Mouse (Mus musculus): ENCODE measurements around the gene Slc26a1. TPM values are rescaled to one million over a fixed set of nuclear protein-coding genes. Genes with fewer than 3 reads are reported as not detected.

Gene Slc26a1
- polyA plus RNA-seq (2015; fragmentation: Nextera tagmentation; extraction: Ambion mirVana), result 1.7 and 2.2 TPM in 2 replicates

DNA sequence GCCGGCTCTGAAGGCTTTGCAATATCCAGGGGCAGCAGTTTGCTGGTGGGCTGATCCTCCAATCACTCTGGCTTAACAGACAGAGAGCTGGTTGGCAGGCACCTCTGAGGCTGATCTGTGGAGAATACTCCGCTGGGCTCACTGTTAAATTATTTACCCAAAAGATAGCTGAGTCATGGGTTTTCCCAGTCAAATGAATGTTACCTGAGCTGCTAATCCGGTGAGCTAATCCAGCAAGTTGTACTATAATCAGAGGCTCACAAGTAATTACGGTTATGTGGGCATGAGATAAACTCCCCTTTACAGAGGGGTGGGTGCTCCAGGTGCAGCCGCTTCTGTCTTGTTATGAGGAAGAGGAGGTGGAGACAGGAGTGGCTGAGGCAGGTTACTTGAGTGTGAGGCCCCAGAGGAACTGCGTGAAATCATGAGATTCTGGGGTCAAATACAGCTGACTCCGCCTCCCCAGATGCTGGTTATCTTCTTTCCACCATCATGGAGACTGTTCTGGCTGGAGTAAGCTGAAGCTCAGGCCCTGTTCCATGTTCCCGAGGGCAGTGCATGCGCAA is at the start of gene Slc26a1:
Slc26a1 (minus strand) TSS at position 319 of the 566 bp plus-strand sequence.
- 85% methylated on average over 9 of the region's 9 CpGs for WGBS
- Histone ChIP-seq H3K9me3 (no peaks in the 10 kb centered on the region), H3K4me3 (no peak within 1 kb of the TSS), H3K36me3 (peaks cover 21% of the 10 kb centered on the region), H3K4me2 (no peak within 1 kb of the TSS), H3K9ac (no peak within 1 kb of the TSS), H3K27ac (replicated peaks) (no peak within 1 kb of the TSS), H3K4me1 (replicated peaks) (peaks cover 16% of the 10 kb centered on the region), H3K27me3 (no peaks in the 10 kb centered on the region)
- ATAC-seq (ENCODE audit: low read depth), result no peak

DNA sequence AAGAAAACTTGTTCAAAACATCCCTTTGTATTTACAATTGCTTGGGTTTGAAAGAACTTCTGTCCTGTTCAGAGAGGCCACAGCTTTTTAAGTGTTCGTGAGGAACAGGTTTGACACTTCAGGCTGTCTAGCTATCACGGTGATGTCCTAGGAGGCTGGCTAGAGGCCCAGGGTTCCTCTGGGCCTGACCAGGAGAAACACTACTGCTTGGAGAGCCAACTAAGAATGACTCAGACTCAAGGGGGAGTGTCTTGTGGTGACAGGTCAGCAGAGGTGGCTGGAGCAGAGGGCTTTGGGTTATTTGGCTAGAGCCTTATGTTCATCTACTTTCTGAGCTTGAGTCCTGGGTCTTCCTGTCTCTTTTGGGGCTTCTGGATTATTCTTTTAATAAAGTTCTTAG is 48.6 kb upstream of the Slc26a1 start:
- H3K4me3 ChIP-seq, result no peak overlapping the region
- no peak overlapping the region for H3K27ac ChIP-seq (replicated peaks)
- 66% methylated on average over 2 of the region's 2 CpGs for WGBS
- no peaks in the 10 kb centered on the region for H3K4me1 ChIP-seq (replicated peaks)
- H3K9ac ChIP-seq, result no peak overlapping the region
- no peak for ATAC-seq (ENCODE audit: low read depth)
- no peaks in the 10 kb centered on the region for H3K36me3 ChIP-seq
- H3K27me3 ChIP-seq, result no peaks in the 10 kb centered on the region
- no peaks in the 10 kb centered on the region for H3K9me3 ChIP-seq
- H3K4me2 ChIP-seq, result no peak overlapping the region

DNA sequence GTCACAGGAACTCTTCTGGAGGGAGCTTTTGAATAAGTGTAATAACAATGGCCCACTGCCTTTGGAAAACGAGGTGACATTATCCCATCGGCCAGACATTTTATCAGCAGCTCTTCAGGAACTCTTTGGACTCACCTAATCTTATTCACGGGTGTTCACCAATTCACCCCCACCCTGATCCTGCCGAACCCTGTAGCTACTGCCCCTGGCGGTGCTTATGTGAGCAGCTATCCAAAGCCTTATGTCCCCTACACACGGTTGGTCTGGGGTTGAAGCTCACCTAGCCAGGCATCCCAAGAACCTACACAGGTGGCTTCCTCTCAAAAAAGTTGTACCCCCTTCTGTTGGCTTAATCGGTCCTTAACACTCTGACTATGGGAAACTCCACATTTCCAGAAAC is 44.4 kb upstream of the Slc26a1 start:
- Histone ChIP-seq H3K9ac (no peak overlapping the region), H3K4me2 (no peak overlapping the region), H3K27me3 (no peaks in the 10 kb centered on the region), H3K9me3 (no peaks in the 10 kb centered on the region), H3K36me3 (no peaks in the 10 kb centered on the region), H3K4me1 (replicated peaks) (peaks cover 14% of the 10 kb centered on the region), H3K27ac (replicated peaks) (no peak overlapping the region), H3K4me3 (no peak overlapping the region)
- WGBS, result 76% methylated on average over 7 of the region's 7 CpGs
- ATAC-seq (ENCODE audit: low read depth), result no peak

DNA sequence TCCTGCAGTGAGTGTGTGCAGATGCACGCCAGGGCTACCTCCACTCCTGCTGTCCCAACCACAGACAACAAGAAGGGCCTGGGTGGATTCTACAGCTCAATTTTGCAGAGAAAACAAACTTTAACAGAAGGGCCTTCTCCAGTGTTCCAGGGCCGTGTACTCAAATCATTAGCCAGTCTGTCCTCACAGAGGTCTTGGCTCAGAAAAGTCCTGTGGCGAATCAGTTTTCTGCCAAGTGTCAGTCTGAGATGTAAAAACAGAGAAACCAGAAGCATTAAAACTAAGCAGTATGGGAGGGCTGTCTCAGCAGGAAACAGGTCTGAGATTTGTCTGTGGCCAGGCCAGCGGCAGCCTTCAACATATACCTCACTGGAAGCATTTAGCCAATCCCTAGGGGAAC is 42.7 kb upstream of the Slc26a1 start:
- no peak for ATAC-seq (ENCODE audit: low read depth)
- H3K4me3 ChIP-seq, result no peak overlapping the region
- H3K27me3 ChIP-seq, result no peaks in the 10 kb centered on the region
- no peaks in the 10 kb centered on the region for H3K36me3 ChIP-seq
- no peaks in the 10 kb centered on the region for H3K9me3 ChIP-seq
- no peak overlapping the region for H3K9ac ChIP-seq
- H3K4me1 ChIP-seq (replicated peaks), result peaks cover 14% of the 10 kb centered on the region
- WGBS, result 27% methylated on average over 4 of the region's 4 CpGs
- H3K27ac ChIP-seq (replicated peaks), result no peak overlapping the region
- no peak overlapping the region for H3K4me2 ChIP-seq

DNA sequence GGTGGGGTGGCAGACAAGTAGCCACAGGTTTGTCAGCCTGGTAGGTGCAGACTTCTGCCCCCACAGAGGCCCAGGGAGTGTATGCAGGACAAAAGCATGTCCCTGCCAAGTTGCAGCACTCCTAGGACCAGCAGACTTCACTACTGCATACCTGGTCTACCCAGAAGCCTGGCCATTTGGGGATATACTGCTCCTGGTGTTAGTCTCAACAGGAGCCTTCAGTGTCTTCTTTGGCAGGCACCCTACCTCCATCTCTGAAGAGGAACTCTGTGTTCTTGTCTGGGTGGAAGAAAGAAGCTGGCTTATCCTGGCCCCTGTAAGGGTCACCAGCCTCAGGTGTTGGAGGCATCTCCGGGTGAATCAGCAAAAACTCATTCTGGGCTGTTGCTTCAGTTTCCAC is 40.6 kb upstream of the Slc26a1 start:
- WGBS, result 78% methylated on average over 1 of the region's 1 CpGs
- no peaks in the 10 kb centered on the region for H3K9me3 ChIP-seq
- H3K27ac ChIP-seq (replicated peaks), result no peak overlapping the region
- peaks cover 14% of the 10 kb centered on the region for H3K4me1 ChIP-seq (replicated peaks)
- no peaks in the 10 kb centered on the region for H3K36me3 ChIP-seq
- H3K4me3 ChIP-seq, result no peak overlapping the region
- H3K27me3 ChIP-seq, result no peaks in the 10 kb centered on the region
- no peak for ATAC-seq (ENCODE audit: low read depth)
- H3K4me2 ChIP-seq, result no peak overlapping the region
- H3K9ac ChIP-seq, result no peak overlapping the region

DNA sequence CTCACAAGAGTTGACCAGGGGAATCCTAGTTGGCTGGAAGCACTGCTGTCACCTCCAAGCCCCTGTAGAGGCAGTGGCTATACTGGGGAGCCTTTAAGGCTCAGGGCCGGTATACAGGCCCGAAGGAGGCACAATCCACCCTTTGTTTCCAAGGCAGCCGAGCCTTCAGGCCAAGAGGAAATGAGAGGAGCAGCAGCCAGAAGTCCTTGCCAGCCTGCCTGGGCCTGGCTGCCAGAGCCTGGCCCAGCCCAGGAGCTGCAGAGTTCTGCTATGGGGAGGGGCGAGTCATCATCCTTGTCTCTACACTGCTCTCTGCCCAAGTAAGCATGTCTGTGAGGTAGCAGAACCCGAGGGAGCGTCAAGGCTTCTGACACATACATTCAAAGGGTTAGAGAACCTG is 38.8 kb upstream of the Slc26a1 start:
- H3K4me1 ChIP-seq (replicated peaks), result peaks cover 14% of the 10 kb centered on the region
- WGBS, result 51% methylated on average over 6 of the region's 6 CpGs
- no peaks in the 10 kb centered on the region for H3K9me3 ChIP-seq
- no peaks in the 10 kb centered on the region for H3K36me3 ChIP-seq
- no peak overlapping the region for H3K4me2 ChIP-seq
- ATAC-seq (ENCODE audit: low read depth), result peak; percentile 65; the same call in 1 of the 2 replicates
- H3K27me3 ChIP-seq, result no peaks in the 10 kb centered on the region
- no peak overlapping the region for H3K27ac ChIP-seq (replicated peaks)
- H3K9ac ChIP-seq, result no peak overlapping the region
- no peak overlapping the region for H3K4me3 ChIP-seq

DNA sequence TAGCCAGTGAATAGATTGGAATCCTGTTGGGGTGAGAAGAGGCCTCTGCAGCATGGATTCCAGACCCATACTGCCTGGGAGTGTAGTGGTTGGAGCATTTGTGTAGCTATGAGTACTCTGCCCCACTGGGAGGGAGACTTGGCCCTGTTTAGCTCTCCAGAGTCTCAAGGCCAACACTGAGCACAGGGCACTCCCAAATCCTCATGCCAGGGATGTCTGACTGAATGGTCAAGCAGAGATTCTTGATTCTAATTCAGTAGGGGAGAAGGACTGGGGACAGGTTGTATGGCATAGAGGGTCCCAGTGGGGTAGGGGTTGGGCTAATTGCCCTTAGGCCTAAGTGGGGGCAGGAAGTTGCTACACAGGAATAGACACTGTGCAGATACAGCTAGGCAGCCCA is 38.3 kb upstream of the Slc26a1 start:
- Histone ChIP-seq H3K27ac (replicated peaks) (no peak overlapping the region), H3K36me3 (no peaks in the 10 kb centered on the region), H3K9me3 (no peaks in the 10 kb centered on the region), H3K4me1 (replicated peaks) (peaks cover 13% of the 10 kb centered on the region), H3K4me3 (no peak overlapping the region), H3K27me3 (no peaks in the 10 kb centered on the region), H3K9ac (no peak overlapping the region), H3K4me2 (no peak overlapping the region)
- 0 out of 2 replicates have a peak, but pooled peaks have one; percentile 21 for ATAC-seq (ENCODE audit: low read depth)

DNA sequence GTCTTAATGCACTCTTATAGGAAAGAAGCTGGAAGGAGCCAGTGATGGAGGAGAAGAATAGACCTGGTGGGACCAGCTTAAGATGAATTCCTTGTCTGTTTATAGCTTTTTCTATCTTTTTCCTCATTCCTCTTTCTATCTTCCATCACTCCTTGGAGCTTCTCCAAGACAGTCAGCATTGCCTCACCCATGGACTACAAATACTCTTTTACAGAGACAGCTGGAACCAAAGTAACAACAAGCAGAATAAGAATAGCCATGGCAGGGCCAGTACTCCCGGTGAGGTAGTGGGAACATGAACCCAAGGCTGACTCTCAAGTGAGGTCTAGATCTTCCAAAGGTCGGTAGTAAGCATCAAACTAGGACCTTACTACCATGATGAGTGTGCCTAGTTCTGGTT is 37.7 kb upstream of the Slc26a1 start:
- Histone ChIP-seq H3K4me3 (no peak overlapping the region), H3K36me3 (no peaks in the 10 kb centered on the region), H3K9me3 (no peaks in the 10 kb centered on the region), H3K27me3 (no peaks in the 10 kb centered on the region), H3K4me1 (replicated peaks) (peaks cover 7% of the 10 kb centered on the region), H3K4me2 (no peak overlapping the region), H3K9ac (no peak overlapping the region), H3K27ac (replicated peaks) (no peak overlapping the region)
- 84% methylated on average over 2 of the region's 2 CpGs for WGBS
- ATAC-seq (ENCODE audit: low read depth), result no peak

DNA sequence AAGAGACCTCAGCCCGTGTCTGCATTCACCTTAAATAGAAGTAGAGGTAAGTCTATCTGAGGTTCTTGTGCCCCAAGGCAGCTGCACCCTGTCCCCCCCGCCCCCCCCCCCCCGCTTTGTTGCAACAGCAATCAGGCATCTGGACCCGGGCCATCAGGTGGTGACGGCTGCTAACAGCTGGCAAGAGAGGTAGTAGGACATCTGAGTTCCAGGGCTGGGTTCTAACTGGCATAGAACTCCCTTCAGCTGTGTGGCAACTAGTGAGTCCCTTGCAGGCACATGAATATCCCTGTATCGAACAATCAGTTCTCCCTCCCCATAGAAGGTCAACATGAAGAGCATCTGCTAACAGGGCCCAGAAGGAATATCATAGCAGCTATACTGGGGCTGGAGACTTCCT is 36.6 kb upstream of the Slc26a1 start:
- WGBS, result 89% methylated on average over 6 of the region's 6 CpGs
- Histone ChIP-seq H3K27ac (replicated peaks) (no peak overlapping the region), H3K4me2 (no peak overlapping the region), H3K27me3 (no peaks in the 10 kb centered on the region), H3K9me3 (no peaks in the 10 kb centered on the region), H3K4me1 (replicated peaks) (no peaks in the 10 kb centered on the region; the same call in 1 of the 2 replicates), H3K4me3 (no peak overlapping the region), H3K9ac (no peak overlapping the region), H3K36me3 (no peaks in the 10 kb centered on the region)
- ATAC-seq (ENCODE audit: low read depth), result no peak

DNA sequence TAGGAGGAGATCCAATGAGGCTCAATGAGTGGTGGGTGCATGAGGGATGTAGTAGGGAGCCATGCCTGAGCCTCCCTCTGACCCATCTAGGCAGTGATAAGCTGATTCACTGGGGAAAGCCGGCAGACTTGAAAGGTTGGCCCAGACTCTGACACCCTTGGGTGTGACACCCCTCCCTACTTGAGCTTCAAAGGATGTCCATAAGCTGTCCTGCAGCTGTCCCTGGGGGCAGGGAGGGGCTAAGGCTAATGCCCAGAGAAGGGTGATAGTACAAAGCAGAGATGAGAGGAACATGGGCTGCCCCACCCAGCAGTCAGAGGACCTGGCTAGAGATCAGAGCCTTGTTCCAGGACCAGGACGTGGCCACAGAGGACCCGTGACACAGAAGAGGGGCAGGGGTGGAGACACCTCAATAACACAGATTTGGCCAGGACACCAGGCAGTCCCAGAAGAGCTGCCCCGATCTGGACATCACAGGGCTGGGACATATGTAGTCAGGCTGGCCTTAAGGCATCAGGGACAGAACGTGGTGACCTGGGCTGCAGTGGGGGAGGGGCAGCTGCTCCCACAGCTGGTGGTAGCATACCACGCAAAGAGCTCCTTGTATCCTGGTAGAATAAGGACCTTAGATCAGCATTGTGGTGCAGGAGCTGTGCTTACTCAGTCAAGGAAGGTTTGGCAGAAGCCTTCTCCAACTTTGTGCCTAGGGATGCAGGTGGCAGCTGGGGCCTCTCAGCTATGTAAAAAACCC is 33.8 kb upstream of the Slc26a1 start:
- no peaks in the 10 kb centered on the region for H3K27me3 ChIP-seq
- H3K4me3 ChIP-seq, result no peak overlapping the region
- peaks cover 13% of the 10 kb centered on the region for H3K36me3 ChIP-seq
- no peak overlapping the region for H3K27ac ChIP-seq (replicated peaks)
- H3K4me1 ChIP-seq (replicated peaks), result no peaks in the 10 kb centered on the region; the same call in 1 of the 2 replicates
- no peak for ATAC-seq (ENCODE audit: low read depth)
- no peak overlapping the region for H3K4me2 ChIP-seq
- H3K9me3 ChIP-seq, result no peaks in the 10 kb centered on the region
- H3K9ac ChIP-seq, result no peak overlapping the region
- 74% methylated on average over 6 of the region's 6 CpGs for WGBS

DNA sequence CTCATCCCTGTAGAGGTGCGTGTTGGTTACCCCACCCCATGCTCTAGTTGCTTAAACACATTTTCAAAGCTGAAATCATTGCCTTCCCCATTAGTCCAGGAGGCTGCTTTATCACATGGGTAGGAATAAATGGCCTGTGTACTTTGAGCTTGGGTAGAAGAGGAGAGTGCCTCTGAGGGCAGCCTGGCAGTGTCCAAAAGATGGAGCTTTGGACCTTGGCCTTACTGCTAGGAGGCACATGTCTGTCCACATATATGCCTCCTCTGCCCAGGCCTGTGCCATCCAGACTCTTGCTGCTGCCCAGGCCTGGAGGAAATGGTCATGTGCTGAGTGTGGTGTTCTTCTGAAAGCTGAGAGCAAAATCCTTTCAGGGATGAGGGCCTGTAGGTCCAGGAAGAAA is 33.0 kb upstream of the Slc26a1 start:
- 97% methylated on average over 1 of the region's 1 CpGs for WGBS
- Histone ChIP-seq H3K9me3 (no peaks in the 10 kb centered on the region), H3K27ac (replicated peaks) (no peak overlapping the region), H3K36me3 (peaks cover 13% of the 10 kb centered on the region), H3K4me2 (no peak overlapping the region), H3K4me1 (replicated peaks) (no peaks in the 10 kb centered on the region; the same call in 1 of the 2 replicates), H3K27me3 (no peaks in the 10 kb centered on the region), H3K9ac (no peak overlapping the region), H3K4me3 (no peak overlapping the region)
- ATAC-seq (ENCODE audit: low read depth), result no peak

DNA sequence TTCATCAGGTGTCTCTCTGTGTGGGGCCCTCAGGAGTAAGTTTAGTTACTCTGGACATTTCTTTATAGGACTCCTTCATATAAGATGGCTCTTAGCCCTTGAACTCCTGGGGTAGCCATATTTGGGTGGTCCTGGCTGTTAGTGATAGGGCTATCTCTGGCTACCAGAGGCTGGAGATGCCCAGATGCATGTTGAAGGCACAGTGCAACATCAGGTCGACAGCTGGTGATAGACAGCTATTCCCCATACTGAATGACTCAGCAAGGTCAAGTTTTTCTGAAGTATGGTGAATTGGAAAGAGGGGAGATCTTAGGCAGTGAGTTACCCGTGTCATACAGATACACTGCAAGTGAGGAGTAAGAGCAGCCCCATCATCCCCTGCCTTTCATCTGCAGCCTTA is 32.4 kb upstream of the Slc26a1 start:
- Histone ChIP-seq H3K4me3 (no peak overlapping the region), H3K9me3 (no peaks in the 10 kb centered on the region), H3K4me1 (replicated peaks) (no peaks in the 10 kb centered on the region), H3K4me2 (no peak overlapping the region), H3K27me3 (no peaks in the 10 kb centered on the region), H3K27ac (replicated peaks) (no peak overlapping the region), H3K9ac (no peak overlapping the region), H3K36me3 (peaks cover 16% of the 10 kb centered on the region)
- no peak for ATAC-seq (ENCODE audit: low read depth)
- WGBS, result 88% methylated on average over 2 of the region's 2 CpGs

Data from neural tube, embryonic 13.5 days (tissue).